Mouse (Mus musculus) frontal cortex, postnatal 25 days (tissue): ENCODE data around the gene Gm6309.
"Not testable (repeated sequence)": the region's sequence is repeated elsewhere in the genome, so short reads cannot be mapped to it uniquely, and the experiment has no call there.

Experiments
- DNase-seq, 2 experiments: peaks; one replicate each; pipeline ENCODE4 v3.0.0; 2022; ENCODE audit warnings: low spot score in 2 of 2

The Gm6309 gene

DNA sequence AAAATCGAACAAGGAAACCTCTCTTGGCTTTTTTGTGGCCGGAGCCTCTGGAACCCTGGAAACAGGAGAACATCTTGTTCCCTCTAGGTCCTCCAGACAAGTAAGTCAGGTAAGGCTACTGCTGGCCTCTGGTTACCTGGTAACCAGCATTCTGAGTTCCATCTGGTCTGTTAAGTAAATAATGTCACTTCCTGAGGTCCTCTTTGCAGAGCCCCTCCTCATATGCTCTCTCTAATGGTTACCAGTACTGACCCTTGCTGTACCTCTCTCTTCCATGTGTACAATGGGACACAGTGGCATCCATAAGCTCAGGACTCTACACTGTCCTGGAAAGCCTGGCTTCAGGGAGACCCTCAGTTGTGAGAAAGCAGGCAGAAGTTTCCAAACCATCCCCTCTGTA lies at the start of gene Gm6309:
TSS of gene Gm6309 (minus strand) at position 101 of the 400 bp plus-strand sequence.
- not testable (repeated sequence) for DNase-seq

- DNase-seq, result no peak
Observed at GRCm38 (mm10) chr5:146205537-146205936, 35.0 kb upstream of the Gm6309 start.

- DNase-seq, result no peak
Observed at GRCm38 (mm10) chr5:146203921-146204320, 33.4 kb upstream of the Gm6309 start.

DNA sequence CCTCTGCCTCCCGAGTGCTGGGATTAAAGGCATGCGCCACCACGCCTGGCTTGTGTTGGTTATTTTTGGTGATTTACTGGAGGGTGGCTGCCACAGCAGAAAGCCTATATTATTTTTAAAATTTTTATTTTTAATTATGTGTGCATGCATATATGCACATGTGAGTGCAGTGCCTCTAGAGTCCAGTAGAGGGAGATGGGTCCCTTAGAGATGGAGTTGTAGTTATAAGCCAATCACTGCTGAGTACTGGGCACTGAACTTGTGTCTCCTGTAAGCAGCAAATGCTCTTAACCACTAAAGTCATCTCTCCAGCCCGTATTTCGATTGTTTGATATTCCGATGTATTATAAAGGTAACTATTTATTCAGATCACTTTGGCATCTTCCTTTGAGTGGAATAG lies 30.1 kb upstream of the Gm6309 start:
- no peak for DNase-seq

DNA sequence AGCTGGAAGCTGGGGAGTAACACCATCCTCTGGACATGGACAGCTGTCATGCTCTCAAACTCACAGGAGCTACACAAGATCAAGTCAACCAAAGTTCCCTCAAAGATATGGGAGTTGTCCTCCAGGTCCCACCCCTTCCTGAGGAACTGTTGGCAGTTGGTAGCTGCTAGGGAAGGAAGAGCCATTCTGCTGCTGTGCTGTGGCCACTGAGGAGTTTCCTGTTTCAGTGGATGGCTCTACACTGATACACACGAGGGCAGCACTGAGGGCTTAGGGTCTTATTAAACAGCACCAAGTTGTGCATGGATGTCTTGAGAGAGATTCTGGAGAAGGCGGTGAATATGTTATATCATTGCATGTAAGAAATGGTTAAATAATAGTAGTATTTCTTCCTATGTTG lies 29.0 kb upstream of the Gm6309 start:
- no peak for DNase-seq

GRCm38 (mm10) chr5:146199073-146199472 lies 28.6 kb upstream of the Gm6309 start:
- DNase-seq, result no peak

DNA sequence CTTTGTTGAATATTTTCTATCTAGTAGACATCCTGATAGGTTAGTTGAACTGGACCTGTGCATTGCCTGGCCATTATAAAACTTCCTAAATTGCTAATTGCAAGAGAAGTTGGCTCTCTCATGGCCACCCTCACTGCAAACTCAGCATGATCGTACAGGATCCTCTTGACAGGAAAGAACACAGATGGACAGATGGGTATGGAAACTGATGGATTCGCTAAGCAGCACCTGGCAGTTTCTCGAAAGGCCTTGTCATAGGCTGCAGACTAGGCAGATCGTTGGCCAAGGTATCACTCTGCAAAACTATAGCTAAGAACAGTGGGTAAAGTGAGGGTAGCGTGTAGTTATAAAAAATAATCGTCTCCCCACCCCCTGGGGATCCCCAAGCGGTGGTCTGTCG lies 22.8 kb upstream of the Gm6309 start:
- DNase-seq, result no peak

DNA sequence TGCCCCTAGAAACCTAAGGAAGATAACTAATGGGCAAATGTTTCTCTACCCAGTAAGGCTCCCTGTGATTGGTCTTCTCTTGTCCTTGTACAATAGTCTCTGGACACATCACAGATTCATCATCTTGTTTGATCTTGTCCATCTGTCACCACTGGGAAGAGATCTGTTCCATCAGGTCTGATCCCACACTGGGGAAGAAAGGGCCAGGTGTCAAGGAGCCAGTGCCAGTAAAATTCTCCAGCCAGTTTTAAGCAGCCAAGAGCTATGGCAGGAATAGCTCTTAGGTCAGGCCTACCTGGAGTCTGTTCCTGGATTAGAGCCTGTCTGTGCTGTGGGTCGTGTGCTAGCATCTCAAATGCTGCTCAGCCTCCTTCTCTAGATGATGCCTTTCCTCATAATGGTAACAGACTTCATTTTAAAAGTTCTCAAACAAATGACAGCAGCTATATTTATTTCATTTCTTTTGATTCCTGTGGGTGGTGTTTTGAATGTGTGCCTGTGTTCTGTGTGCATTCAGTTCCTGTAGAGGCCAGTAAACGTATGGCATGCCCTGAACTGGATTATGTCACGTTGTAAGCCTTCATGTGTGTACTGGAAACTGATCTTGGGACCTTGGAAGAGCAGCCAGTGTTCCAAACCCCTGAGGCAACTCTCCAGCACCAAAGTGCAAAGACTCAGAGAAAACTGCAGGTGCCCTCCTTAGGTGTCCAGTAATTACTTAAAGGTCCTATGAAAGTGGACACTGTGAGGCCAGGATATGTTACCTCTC lies 20.2 kb upstream of the Gm6309 start:
- DNase-seq, result no peak

DNA sequence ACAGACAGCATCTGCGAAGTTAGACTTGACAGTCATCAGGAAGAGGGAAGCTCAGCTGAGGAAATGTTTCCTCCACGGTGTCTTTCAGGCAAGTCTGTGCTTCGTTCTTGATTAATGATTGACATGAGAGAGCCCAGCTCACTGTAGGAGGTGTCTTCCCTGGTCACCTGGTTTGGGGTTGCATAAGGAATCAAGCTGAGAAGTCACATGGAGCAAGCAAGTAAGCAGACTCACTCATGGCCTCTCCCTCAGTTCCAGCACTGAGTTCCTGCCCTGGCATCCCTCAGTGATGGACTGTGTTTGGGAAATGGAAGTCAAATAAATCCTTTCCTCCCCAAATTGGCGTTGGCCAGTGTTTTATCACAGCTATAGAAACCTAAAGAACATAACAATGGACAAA lies 19.6 kb upstream of the Gm6309 start:
- DNase-seq, result no peak

DNA sequence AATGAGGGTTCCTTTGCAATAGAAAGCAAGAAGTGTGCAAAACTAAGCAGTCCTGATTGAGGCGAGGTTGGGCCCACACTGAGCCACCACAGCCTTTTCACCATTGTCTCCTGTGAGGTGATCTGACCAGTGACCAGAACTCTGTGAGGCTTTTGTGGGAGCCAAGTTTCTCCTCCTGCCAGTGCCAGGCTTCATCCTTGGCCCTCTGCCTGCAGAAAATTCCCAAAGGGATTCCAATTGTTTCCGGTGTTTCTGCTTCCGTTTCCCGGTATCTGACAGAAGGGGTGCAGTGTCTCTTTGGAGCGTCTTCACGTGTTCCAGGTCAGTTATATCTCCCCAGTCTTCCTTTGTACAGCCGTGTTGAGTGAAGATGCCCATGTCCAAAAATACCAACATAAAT lies 18.2 kb upstream of the Gm6309 start:
- DNase-seq, result no peak

DNA sequence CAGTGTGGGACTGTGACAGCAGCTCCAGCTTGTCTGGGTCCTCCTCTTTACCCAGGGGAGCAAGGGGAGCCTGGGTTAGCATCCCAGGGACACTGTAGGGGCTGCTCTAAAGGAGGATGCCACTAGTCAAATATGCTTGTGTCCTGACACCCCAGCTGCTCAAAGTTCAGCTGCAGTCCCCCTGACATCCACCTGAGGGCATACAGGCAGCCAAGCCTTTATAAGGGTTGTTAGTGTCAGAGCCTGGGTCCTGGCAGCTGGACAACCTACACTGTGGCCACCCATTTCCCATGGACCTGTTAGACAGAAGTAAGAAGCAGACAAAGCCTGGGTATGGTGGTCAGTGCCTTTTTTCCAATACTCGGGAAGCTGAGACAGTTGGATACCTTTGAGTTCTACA lies 17.6 kb upstream of the Gm6309 start:
- no peak for DNase-seq

GRCm38 (mm10) chr5:146187441-146187840 lies 16.9 kb upstream of the Gm6309 start:
- peak; percentile 43 to 58 for DNase-seq

GRCm38 (mm10) chr5:146185204-146185603 lies 14.7 kb upstream of the Gm6309 start, which contains the start of gene 1700001J03Rik:
Gene 1700001J03Rik (minus strand): TSS chr5:146185304.
- not testable (repeated sequence) for DNase-seq

DNA sequence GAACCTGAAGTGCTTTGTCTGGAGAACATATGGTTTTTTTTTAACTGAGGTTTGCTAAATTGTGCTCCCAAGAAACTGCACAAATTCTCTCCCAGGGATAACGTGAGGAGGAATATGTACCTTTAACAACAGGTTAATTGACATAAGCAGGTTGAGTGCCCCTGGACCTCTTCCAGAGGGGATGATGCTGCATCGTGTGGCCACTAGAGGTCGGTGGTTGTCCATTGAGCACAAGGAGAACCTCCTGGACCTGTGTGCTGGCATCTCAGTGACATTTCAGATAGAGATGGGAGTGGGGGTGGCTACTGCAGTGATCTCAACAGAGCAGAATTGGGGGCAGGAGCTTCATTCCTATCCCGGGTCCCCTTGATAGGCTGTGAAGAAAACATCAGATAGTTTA lies 2.2 kb upstream of the Gm6309 start:
- DNase-seq, result not testable (repeated sequence)

DNA sequence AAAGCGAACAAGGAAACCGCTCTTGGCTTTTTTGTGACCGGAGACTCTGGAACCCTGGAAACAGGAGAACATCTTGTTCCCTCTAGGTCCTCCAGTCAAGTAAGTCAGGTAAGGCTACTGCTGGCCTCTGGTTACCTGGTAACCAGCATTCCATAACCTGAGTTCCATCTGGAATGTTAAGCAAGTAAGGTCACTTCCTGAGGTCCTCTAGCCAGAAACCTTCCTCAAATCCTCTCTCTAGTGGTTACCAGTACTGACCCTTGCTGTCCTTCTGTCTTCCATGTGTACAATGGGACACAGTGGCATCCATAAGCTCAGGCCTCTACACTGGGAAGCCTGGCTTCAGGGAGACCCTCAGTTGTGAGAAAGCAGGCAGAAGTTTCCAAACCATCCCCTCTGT lies 10.1 kb downstream of the Gm6309 start, which contains the start of gene Gm5565:
TSS of gene Gm5565 (minus strand) at position 101 of the 400 bp plus-strand sequence.
- DNase-seq, result not testable (repeated sequence)

- not testable (repeated sequence) for DNase-seq
Observed at GRCm38 (mm10) chr5:146158326-146158725, 12.2 kb downstream of the Gm6309 start.

- no peak for DNase-seq
Observed at GRCm38 (mm10) chr5:146150454-146150853, 20.1 kb downstream of the Gm6309 start.

GRCm38 (mm10) chr5:146147903-146148302 lies 22.6 kb downstream of the Gm6309 start:
- no peak for DNase-seq
